Mouse (Mus musculus) embryo, embryonic 11.5 days (tissue): ENCODE data around the gene Ascl2.
A peak's percentile ranks its signal among the peaks of the same experiment; 100 is the strongest.

ENCODE experiments used
- DNase-seq: peaks from one replicate; pipeline ENCODE4 v3.0.0-alpha.2; 2012; ENCODE audit warnings: low read depth, low spot score

Gene Ascl2

GRCm38 (mm10) chr7:143002679-143003078 lies 33.6 kb upstream of the Ascl2 start:
- no peak for DNase-seq

- DNase-seq, result no peak
Measured at GRCm38 (mm10) chr7:142997403-142998150, 28.5 kb upstream of the Ascl2 start.

GRCm38 (mm10) chr7:142996998-142997397 lies 27.9 kb upstream of the Ascl2 start:
- no peak for DNase-seq

- no peak for DNase-seq
Measured at GRCm38 (mm10) chr7:142995630-142996338, 26.7 kb upstream of the Ascl2 start.

GRCm38 (mm10) chr7:142995004-142995403 lies 25.9 kb upstream of the Ascl2 start:
- no peak for DNase-seq

- DNase-seq, result no peak
Measured at GRCm38 (mm10) chr7:142987718-142988117, 18.7 kb upstream of the Ascl2 start.

- DNase-seq, result no peak
Measured at GRCm38 (mm10) chr7:142985146-142985545, 16.1 kb upstream of the Ascl2 start.

- DNase-seq, result no peak
Measured at GRCm38 (mm10) chr7:142981908-142982307, 12.8 kb upstream of the Ascl2 start.

GRCm38 (mm10) chr7:142967884-142968808 lies 918 bp downstream of the Ascl2 start:
- DNase-seq, result peak; percentile 67

- DNase-seq, result peak; percentile 4
Measured at GRCm38 (mm10) chr7:142967414-142967883, 1.6 kb downstream of the Ascl2 start.

GRCm38 (mm10) chr7:142959752-142960151 lies 9.3 kb downstream of the Ascl2 start:
- no peak for DNase-seq

- no peak for DNase-seq
Measured at GRCm38 (mm10) chr7:142958817-142959216, 10.2 kb downstream of the Ascl2 start.

GRCm38 (mm10) chr7:142956018-142956417 lies 13.0 kb downstream of the Ascl2 start:
- DNase-seq, result no peak

GRCm38 (mm10) chr7:142949568-142949967 lies 19.5 kb downstream of the Ascl2 start:
- no peak for DNase-seq

GRCm38 (mm10) chr7:142937631-142938030 lies 31.4 kb downstream of the Ascl2 start:
- no peak for DNase-seq

- no peak for DNase-seq
Measured at GRCm38 (mm10) chr7:142935708-142936107, 33.4 kb downstream of the Ascl2 start.

GRCm38 (mm10) chr7:142932469-142932868 lies 36.6 kb downstream of the Ascl2 start:
- no peak for DNase-seq

GRCm38 (mm10) chr7:142931028-142931427 lies 38.0 kb downstream of the Ascl2 start, which contains the start of gene Th:
Th (minus strand) TSS chr7:142931128.
- DNase-seq, result no peak

GRCm38 (mm10) chr7:142929516-142929915 lies 39.5 kb downstream of the Ascl2 start:
- DNase-seq, result no peak

GRCm38 (mm10) chr7:142927293-142927692 lies 41.8 kb downstream of the Ascl2 start:
- no peak for DNase-seq
